Mouse (Mus musculus) G1E-ER4 (cell line): ENCODE measurements at regions not wholly inside any gene's neighbourhood (a gene's known extent, or its start where the extent isn't known, plus 50 kb on each side); places are given as distances from the start of the nearest gene placed in this dataset.

ENCODE experiments used
- GATA1 ChIP-seq: IDR thresholded peaks from one replicate; pipeline ENCODE4 v1.8.0; 2012; ENCODE audit warnings: low read length, inconsistent platforms

DNA sequence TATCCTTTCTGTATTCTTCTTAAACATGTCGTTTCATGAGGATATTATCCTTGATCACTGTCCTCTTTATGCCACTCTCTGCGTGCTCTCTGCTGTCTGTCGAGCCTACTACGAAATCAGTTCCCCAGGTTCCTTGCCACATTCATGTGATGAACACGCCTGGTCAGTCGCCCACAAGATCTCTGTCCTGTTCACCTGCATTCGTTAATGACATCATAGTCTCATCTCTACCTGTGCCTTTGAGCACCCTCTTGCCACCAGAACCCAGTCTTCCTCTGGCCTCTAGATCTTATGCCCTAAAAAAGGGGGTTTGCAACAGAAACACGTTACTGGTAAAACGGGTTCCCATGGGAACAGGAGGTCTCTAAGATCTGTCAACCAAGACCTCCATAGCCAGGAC, 283.6 kb upstream of the Nfe2l3 start:
- TF ChIP-seq GATA1 = no peak

DNA sequence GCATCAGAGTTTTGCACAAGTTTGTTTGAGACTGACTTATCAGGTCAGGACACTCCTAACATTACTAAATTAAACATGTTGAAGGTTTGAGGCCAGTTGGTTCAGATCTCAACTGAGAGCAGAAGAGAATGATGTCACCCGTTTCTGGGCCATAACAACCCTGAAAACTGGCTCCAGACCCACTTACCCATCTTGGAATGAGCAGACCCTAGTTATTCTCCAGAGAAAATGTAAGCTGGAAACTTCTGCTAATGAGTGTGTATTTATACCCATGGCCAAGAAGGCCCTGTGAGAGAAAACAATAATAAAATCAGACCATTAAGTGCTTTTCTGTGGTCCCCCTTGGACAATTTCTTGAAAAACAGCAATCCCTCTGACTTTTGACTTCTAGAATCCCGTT, 282.4 kb upstream of the Nfe2l3 start:
- TF ChIP-seq GATA1 = no peak

DNA sequence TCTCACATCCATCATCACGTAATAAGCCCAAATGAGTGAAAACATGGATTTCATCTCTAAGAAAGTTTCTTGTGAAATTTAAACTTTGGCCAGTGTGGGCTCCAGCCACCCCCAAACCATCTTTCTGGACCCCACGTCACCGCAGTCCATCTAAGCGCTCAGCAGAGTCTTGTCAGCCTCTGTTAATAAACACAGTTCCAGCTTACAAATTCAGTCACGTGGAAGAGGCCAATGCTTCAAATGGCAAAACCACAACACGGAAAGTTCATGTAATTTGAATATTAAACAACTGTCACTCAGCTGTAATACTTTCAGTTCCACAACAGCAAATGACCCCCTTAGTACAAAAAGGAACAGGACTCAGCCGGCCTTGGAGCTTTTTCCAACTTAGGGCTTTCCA, 282.0 kb upstream of the Nfe2l3 start:
- no peak for TF ChIP-seq GATA1

DNA sequence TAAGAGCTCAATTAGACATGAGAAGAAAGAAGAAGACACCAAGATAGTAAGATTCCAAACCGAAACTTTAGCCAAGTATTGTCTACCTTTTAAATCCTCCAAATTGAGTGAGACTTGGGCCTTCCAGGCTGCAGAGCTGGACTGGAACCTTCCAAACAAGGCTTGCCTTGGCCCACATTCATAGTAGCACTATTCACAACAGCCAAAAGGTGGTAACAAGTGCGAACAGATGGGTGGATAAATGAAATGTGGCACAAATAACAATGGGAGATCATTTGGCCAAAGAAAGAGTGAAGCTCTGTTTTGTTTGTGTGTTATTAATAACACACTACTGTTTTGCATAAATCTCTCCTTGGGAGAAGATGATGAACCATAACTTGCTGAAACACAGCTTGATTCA, 281.6 kb upstream of the Nfe2l3 start:
- no peak for TF ChIP-seq GATA1

DNA sequence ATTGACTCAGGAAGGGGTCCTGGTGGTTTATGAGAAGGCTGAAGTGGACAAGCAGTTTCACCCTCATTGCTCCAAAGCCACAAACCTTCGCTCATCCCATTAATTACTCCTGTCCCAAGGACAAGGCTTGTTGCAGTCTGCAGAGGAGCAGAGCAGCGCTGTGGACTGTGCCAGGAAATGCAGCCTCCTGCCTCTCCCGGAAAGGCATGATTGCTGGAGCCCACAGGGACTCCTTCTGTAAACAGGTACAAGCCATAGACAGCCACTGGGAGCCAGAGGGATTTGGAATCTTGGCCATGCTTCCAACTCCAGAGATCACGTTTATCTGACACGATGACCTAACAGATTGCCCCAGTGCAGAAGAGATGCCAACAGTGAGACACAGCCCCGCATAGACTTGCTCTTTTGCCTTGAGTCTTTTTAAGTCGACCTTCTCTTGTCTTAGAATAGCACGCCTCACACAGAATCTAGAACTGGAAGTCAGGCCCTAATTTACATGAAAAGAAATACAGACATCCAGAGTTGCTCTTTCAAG, 275.6 kb upstream of the Nfe2l3 start:
- no peak for TF ChIP-seq GATA1

DNA sequence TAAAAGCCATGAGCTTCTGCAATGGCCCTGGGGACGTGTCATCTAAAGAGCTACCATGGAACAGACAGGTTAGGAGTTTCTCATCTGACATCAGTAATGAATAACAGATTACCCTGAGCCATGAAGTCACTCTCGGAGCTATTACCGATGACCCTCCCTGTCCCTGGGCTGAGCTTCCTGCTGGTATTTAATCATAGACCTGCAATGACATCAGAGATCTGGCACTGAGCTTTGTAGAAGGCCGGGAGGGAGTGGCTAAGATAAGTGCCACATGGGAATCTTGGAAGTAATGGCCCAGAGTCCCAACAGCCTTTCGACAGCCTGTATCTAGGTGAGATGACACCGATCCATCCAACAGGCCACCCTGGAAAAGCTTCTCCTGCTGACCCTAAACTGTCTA, 271.3 kb upstream of the Nfe2l3 start:
- TF ChIP-seq GATA1 = no peak

DNA sequence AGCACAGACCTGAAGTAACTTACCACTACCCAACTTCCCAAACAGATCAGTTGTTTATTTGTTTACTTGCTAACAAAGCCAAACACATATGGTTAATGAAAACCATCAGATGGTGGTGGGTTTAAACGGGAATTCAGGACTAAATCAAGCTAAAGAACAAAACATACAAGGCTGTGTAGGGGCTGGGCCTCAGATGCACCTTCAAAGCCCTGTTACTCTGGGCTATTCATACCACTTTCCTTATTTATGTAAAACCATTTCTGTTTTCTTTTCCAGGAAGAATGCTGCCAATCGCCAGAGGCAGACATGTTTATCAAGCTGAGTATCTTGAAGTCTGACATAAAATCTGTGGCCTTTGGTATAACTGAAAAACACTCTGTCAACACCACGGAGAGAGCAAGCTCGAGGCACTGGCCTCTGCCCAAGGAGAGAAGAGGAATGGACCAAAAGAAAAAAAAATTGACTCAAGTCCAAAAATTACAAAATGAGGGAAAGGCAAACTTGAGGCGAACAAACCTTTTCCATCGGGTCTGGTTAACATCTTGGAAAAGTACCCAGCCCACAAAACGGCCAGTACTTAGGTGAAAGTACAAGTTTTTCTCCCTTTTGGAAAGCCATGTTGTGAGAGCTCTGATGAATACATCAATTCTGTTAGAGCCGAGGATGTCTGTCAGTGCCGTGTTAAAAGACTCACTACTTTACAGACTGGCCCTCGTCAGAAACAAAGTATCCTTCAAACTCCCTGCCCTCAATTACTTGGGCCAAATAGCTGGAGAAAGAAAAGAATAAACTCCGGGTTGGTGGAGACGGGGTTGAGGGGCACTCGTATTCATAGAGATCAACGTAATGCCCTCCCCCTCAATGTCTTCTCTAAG, 270.0 kb upstream of the Nfe2l3 start:
- TF ChIP-seq GATA1 = no peak

DNA sequence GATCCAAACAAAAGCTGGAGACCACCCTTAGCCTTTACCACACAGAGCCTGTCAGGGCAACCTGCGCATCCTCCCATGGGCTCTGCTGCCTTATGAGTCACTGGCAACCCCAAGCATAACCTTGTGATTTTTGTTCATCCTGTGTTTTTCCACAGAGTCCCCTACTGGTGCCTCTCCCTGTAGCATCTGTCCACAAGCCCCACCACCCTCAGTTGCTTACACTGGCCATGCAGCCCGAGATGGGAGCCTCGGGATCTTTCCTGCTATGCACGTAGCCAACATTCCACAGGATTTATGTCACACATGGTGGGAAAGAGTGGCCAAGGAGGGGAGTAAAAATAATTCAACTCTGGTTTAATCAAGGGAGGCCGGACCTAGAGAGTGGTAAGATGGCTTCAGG, 269.2 kb upstream of the Nfe2l3 start:
- TF ChIP-seq GATA1 = no peak

DNA sequence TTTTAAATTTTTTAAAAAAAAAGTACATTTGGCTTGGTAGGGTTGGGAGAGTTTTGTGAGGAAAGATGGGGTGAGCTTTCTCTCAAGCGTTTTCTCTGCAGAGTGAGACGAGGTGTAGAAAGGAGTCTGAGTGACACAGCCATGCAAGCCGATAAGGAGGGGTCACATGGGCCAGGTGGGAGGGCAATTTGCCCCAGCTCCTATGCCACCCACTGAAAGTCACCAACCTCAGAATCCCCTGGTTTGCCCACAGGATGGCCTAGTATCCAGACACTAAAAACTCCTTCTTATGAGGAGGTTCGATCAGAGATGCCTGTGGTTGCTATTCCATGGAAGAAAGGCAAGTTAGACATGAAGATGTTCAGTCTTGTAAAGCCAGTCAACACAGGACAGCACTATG, 268.6 kb upstream of the Nfe2l3 start:
- no peak for TF ChIP-seq GATA1

DNA sequence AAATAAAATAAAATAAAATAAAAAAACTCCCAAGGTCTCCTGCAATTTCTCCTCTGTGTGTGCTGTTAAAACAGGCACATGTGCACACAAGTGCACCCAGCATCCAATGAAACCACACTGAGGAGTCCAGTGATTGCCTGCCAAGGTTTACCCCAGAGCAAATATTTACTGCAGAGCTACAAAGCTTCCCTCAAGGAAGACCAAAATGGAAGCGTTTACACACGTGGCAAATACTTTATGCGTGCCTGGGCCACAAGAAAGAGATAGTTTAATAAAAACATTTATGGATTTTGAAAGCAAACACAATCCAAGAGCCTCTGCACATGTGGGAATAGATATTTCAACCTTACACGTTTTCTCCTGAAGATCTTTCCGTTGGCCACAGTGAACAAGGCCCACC, 265.4 kb upstream of the Nfe2l3 start:
- TF ChIP-seq GATA1 = no peak

DNA sequence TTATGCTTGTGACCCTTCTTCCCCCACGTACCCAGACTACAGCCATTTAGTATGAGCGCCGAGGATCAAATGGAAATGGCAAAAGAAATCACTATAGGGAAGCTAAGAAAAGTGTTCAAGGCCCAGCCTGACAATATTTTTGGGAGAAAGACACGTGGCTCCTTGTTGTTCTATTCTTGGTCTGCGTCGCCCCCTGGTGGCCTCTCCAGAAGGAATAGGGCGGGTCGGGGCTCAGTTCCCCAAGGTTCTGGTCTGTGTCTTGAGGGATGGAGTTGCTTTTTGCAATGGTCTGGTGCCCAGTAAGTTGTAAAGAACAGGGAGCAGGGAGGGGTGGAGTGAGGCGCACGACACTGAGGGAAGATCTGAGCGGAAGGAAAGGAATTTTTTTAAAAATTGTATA, 264.4 kb upstream of the Nfe2l3 start:
- TF ChIP-seq GATA1 = no peak

DNA sequence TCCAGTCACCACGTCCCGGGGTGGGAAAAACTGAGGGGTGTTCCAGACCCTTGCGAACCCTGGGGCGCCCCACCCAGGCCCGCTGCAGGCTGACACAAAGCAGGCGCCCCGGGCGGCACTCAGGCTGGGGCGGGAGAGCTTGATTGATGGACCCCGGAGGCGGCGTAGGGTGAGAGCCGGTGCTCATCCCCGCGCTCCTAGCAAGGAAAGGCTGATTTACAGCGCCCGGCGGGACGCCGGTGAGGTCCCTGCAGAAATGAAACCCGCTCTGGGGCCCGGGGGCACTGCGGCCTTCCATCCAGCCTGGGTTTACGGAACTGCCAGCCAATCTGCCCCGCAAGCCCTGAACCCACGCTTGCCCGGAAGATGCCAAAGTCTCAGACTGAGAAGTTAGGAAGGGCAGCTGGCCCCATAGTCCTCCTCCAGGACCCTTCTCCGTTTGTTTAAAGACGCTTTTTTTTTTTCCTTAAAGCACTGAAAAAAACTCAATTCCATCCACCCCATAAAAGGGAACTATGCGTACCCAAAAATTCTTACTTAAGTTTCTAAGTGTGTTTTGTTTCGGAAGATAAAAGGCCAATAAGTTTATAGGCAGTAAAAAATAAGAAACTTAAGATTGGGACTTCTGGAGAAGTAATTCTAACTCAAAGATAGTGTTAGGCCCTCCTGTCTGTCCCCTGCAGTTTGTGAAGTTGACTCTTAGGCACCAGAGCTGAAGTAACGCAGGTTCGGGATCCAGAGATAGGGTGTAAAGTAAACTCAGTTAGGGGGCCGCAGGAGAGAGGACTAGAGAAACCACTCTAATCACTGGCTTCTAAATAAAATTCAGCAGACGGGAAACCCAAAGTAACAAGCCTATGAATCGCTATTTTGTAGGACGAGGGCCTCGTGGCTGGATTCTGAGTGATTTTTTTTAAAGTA, 263.4 kb upstream of the Nfe2l3 start:
- TF ChIP-seq GATA1 = no peak

DNA sequence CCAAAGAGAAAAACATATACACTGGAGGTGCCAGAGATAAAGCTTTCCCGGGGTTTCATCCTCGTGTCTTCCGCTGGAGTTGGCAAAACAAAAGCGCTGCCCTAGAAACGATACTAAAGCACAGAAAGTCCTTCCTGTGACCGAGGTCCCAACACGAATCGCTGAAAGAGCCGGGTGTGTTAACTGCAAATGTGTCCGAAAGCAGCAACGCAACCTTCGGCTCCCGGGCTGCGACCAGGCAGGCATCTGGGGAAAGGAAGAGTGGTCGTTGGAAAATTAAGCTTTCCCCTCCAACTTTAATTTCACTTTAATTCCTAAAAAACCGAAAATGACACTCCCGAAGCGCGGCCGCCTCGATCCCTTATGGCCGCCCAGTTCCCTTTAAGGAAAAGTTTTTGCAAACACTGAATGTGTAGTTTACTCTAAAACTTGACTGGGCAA, 262.5 kb upstream of the Nfe2l3 start:
- no peak for TF ChIP-seq GATA1

DNA sequence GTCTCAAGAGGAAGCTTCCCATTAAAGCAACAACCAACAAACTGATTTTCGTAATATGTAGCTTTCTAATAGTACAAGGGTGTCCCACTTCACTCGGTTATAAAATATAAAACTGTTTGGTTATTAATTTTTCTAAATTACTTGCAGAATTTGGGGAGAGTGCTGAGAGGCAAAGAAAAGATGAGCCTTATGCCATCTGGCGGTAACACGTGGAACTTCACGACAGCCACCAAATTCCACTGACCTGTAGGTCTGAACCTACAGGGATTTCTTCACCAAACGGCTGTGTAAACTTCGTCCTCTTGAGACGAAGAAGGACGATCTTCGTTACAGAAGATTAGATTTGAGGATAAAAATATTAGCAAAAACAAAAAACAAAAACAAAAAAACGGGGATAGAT, 262.1 kb upstream of the Nfe2l3 start:
- TF ChIP-seq GATA1 = no peak

DNA sequence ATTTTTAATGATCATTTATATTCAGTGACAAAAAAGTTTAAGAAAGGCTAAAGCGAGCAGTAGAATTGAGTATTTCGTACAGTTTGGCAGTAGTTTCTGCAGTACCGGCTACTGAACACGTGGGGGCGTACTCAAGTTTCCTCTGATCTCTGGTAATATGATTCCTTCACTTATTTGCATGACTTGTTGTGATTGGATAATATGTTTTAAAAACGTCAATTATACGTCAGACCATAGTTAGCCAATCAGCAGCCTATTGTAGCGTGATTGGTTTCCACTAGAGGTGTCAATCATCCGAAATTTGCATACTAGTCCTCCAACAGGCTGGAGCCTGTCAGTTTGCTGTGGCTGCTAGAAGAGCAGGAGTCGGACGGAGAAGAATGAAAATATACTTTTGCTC, 261.6 kb upstream of the Nfe2l3 start:
- no peak for TF ChIP-seq GATA1

DNA sequence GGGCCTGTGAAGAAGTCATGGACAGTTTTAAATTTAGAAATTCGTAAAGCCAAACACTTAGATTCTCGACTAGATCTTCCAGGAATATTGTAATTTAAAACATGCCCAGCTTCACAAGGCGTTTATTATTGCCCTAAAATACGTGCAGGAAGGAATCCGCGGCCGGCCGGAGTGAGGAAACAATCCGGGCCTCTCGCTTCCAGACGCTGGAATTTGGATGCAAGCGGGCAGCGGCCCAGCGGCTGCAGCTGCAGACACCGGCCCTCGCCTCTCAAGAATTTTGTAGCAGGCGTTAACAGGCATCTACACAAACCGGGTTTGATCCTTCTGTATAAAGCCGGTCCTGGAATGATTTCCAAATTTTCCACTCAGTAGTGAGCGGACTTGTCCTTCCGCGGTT, 260.7 kb upstream of the Nfe2l3 start:
- no peak for TF ChIP-seq GATA1
